14 mouse cellular contexts compared by ENCODE assay signal in the genomic region with DNA sequence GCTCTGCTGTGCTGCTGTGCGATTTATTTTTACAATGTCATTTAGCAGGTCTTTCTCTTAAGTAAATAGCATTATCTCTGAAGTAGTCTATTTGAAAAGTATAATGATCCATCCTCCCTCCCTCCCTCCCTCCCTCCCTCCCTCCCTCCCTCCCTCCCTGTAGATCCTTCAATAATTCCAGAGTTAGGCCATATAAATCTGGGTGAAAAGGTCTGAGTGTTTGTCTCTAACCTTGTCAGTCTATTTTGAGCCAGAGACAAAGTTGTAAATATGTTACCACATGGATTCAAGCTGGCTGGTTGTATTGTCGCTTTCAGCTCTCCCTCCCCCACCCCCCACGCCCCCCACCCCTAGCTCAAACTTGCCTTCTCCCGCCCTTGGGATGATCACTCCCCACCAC.
DNase-seq lines count a peak whose midpoint lies in the region; ATAC-seq lines count a peak whose summit lies in the region.
"Had no signal": no experiment of that assay in that cellular context is flagged by ENCODE, and none has a peak within 500 bp of the region (broad histone marks: within the 10 kb centered on the region; RNA-seq: fewer than 3 reads in every experiment).

No protein-coding gene starts in this region.

- peaks cover 57% of the 10 kb centered on the region for H3K4me1 ChIP-seq in hindbrain, embryonic 10.5 days (replicated peaks)
- peaks cover 8% of the 10 kb centered on the region; the same call in 1 of the 2 replicates for H3K4me1 ChIP-seq in hindbrain, embryonic 14.5 days (replicated peaks; ENCODE audit: control insufficient read depth, insufficient read depth, low read length)
- peaks cover 30% of the 10 kb centered on the region for H3K4me1 ChIP-seq in lung, embryonic 16.5 days (replicated peaks; ENCODE audit: control insufficient read depth, insufficient read depth, low read length)
- peaks cover 35% of the 10 kb centered on the region for H3K4me1 ChIP-seq in embryonic facial prominence, embryonic 15.5 days
- peaks cover 27% of the 10 kb centered on the region for H3K4me1 ChIP-seq in stomach, embryonic 15.5 days

- no peak overlapping the region for H3K4me2 ChIP-seq in hindbrain, embryonic 14.5 days (replicated peaks)
- H3K4me2 ChIP-seq in lung, embryonic 16.5 days (ENCODE audit: low read depth, low read length): no peak overlapping the region
- H3K4me2 ChIP-seq in embryonic facial prominence, embryonic 15.5 days (replicated peaks): no peak overlapping the region
- H3K4me2 ChIP-seq in stomach, embryonic 15.5 days: peak overlapping the region; percentile 37; the same call in 1 of the 2 replicates
- H3K4me2 ChIP-seq: midbrain, embryonic 12.5 days had no signal

- 21% methylated on average over 4 of the region's 4 CpGs for WGBS in hindbrain, embryonic 10.5 days
- WGBS in hindbrain, embryonic 14.5 days: 13% methylated on average over 4 of the region's 4 CpGs
- 11% methylated on average over 4 of the region's 4 CpGs for WGBS in lung, embryonic 16.5 days
- WGBS in embryonic facial prominence, embryonic 15.5 days: 15% methylated on average over 4 of the region's 4 CpGs
- WGBS in stomach, embryonic 15.5 days: 9% methylated on average over 4 of the region's 4 CpGs

- DNase-seq in hindbrain, embryonic 10.5 days (ENCODE audit: low spot score): no peak
- no peak for DNase-seq in hindbrain, embryonic 14.5 days (ENCODE audit: low spot score)
- DNase-seq in lung, postnatal 14 days: no peak
- no peak for DNase-seq in urinary bladder, adult 18-20 months (ENCODE audit: low spot score in 2 of 2)
- DNase-seq in frontal cortex, postnatal 25 days (ENCODE audit: low spot score in 2 of 2): no peak
- DNase-seq: adrenal gland, postnatal 25 days; cerebellum, postnatal 25 days; gastrocnemius, postnatal 25 days; right cerebral cortex, postnatal 4 days had no signal

- H3K36me3 ChIP-seq in hindbrain, embryonic 10.5 days: no peaks in the 10 kb centered on the region
- H3K36me3 ChIP-seq in hindbrain, embryonic 14.5 days (replicated peaks; ENCODE audit: control insufficient read depth, insufficient read depth): no peaks in the 10 kb centered on the region
- H3K36me3 ChIP-seq in lung, embryonic 16.5 days (ENCODE audit: control insufficient read depth, insufficient read depth, low read length): no peaks in the 10 kb centered on the region
- no peaks in the 10 kb centered on the region for H3K36me3 ChIP-seq in embryonic facial prominence, embryonic 15.5 days
- no peaks in the 10 kb centered on the region for H3K36me3 ChIP-seq in stomach, embryonic 15.5 days
- H3K36me3 ChIP-seq: midbrain, embryonic 12.5 days had no signal

- no peak overlapping the region for H3K4me3 ChIP-seq in hindbrain, embryonic 10.5 days
- H3K4me3 ChIP-seq in hindbrain, embryonic 14.5 days (replicated peaks; ENCODE audit: low read length): no peak overlapping the region
- H3K4me3 ChIP-seq in lung, embryonic 16.5 days (ENCODE audit: low read length): no peak overlapping the region
- no peak overlapping the region for H3K4me3 ChIP-seq in embryonic facial prominence, embryonic 15.5 days (replicated peaks)
- H3K4me3 ChIP-seq in stomach, embryonic 15.5 days (replicated peaks): no peak overlapping the region
- H3K4me3 ChIP-seq: midbrain, embryonic 12.5 days had no signal

- no peaks in the 10 kb centered on the region for H3K9me3 ChIP-seq in hindbrain, embryonic 10.5 days
- H3K9me3 ChIP-seq in hindbrain, embryonic 14.5 days (ENCODE audit: control insufficient read depth, low read length): no peaks in the 10 kb centered on the region
- H3K9me3 ChIP-seq in lung, embryonic 16.5 days (ENCODE audit: control insufficient read depth, low read length): no peaks in the 10 kb centered on the region
- H3K9me3 ChIP-seq in embryonic facial prominence, embryonic 15.5 days (replicated peaks): no peaks in the 10 kb centered on the region
- no peaks in the 10 kb centered on the region for H3K9me3 ChIP-seq in stomach, embryonic 15.5 days
- H3K9me3 ChIP-seq: midbrain, embryonic 12.5 days had no signal

- ATAC-seq in hindbrain, embryonic 14.5 days (ENCODE audit: low FRiP score): no peak
- ATAC-seq in lung, embryonic 16.5 days (ENCODE audit: low read depth): no peak
- ATAC-seq in embryonic facial prominence, embryonic 15.5 days (ENCODE audit: insufficient number of reproducible peaks, low FRiP score, low TSS enrichment, low read depth): no peak
- 0 out of 2 replicates have a peak, but pooled peaks have one; percentile 8 for ATAC-seq in stomach, embryonic 15.5 days (ENCODE audit: insufficient read depth, low FRiP score, low read depth)
- ATAC-seq: hindbrain, embryonic 16.5 days had no signal

- no peak overlapping the region for H3K9ac ChIP-seq in hindbrain, embryonic 14.5 days
- H3K9ac ChIP-seq in lung, embryonic 16.5 days (ENCODE audit: low read length): no peak overlapping the region
- H3K9ac ChIP-seq in embryonic facial prominence, embryonic 15.5 days: no peak overlapping the region
- H3K9ac ChIP-seq in stomach, embryonic 15.5 days: no peak overlapping the region
- H3K9ac ChIP-seq: midbrain, embryonic 12.5 days had no signal

- H3K27ac ChIP-seq in hindbrain, embryonic 10.5 days: peak overlapping the region; percentile 56
- H3K27ac ChIP-seq in hindbrain, embryonic 14.5 days: no peak overlapping the region
- peak overlapping the region; percentile 63 for H3K27ac ChIP-seq in lung, embryonic 16.5 days (ENCODE audit: low read length)
- H3K27ac ChIP-seq in embryonic facial prominence, embryonic 15.5 days (replicated peaks): 0 out of 2 replicates have a peak overlapping the region, but pooled peaks have one; percentile 24
- peak overlapping the region; percentile 79 for H3K27ac ChIP-seq in stomach, embryonic 15.5 days
- H3K27ac ChIP-seq: midbrain, embryonic 12.5 days had no signal

- peaks cover 2% of the 10 kb centered on the region; the same call in 1 of the 2 replicates for H3K27me3 ChIP-seq in hindbrain, embryonic 10.5 days (ENCODE audit: insufficient read depth, poor library complexity, severe bottlenecking)
- H3K27me3 ChIP-seq in hindbrain, embryonic 14.5 days (ENCODE audit: control insufficient read depth, insufficient read depth, low read length): no peaks in the 10 kb centered on the region
- no peaks in the 10 kb centered on the region for H3K27me3 ChIP-seq in lung, embryonic 16.5 days (ENCODE audit: control insufficient read depth, insufficient read depth, low read depth, low read length)
- no peaks in the 10 kb centered on the region for H3K27me3 ChIP-seq in embryonic facial prominence, embryonic 15.5 days
- no peaks in the 10 kb centered on the region for H3K27me3 ChIP-seq in stomach, embryonic 15.5 days (replicated peaks)
